Comparison of ENCODE assay signal across 15 mouse cellular contexts in genomic region chr15:61787046-61787445, GRCm38 (mm10).
"Had no signal": no experiment of that assay in that cellular context is flagged by ENCODE, and none has a peak within 500 bp of the region (broad histone marks: within the 10 kb centered on the region; RNA-seq: fewer than 3 reads in every experiment).

No protein-coding gene starts in this region.

- ATAC-seq: liver, embryonic 12.5 days had no signal

- DNase-seq: kidney, adult 18-20 months; kidney, adult 9 months; kidney, postnatal 14 days; kidney, postnatal 4 days; layer of hippocampus, postnatal 36 days; liver; lung, adult 18-20 months; lung, postnatal 10 days; lung, postnatal 36 days; midbrain, embryonic 14.5 days; right cerebral cortex, postnatal 25 days; spleen, adult 18-20 months; thymus, adult 18-20 months; thymus, postnatal 36 days had no signal
